In the genomic region with DNA sequence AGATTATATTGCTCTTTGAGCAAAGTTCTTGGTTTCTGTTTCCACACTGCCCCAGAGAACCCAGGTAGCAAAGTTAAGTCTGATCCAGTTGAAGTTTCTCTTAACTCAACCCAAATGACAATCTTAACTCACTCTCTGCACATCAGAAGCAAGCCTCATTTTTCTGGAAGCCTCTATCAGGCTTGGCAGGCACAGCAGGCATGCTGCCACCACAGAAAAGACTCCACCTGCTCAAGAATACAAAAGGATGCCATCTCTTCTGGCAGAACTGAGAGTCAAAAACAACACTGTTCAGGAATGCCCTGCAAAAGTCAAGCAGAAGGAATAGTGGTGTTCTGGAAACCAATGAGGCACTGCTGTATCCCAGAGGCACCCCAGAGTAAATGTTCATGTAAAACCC, we compare ENCODE assay signal across 19 mouse cellular contexts.
DNase-seq lines count a peak whose midpoint lies in the region; ATAC-seq lines count a peak whose summit lies in the region.
"Had no signal": no experiment of that assay in that cellular context is flagged by ENCODE, and none has a peak within 500 bp of the region (broad histone marks: within the 10 kb centered on the region; RNA-seq: fewer than 3 reads in every experiment).

No protein-coding gene starts in this region.

- H3K27ac ChIP-seq in intestine, embryonic 14.5 days (ENCODE audit: low read depth) = no peak overlapping the region
- H3K27ac ChIP-seq in intestine, embryonic 16.5 days (ENCODE audit: low read length) = no peak overlapping the region
- H3K27ac ChIP-seq: embryonic facial prominence, embryonic 10.5 days; forebrain, embryonic 13.5 days; hindbrain, embryonic 10.5 days; hindbrain, embryonic 14.5 days had no signal

- no peaks in the 10 kb centered on the region for H3K9me3 ChIP-seq in intestine, embryonic 14.5 days (ENCODE audit: control insufficient read depth, low read length)
- H3K9me3 ChIP-seq in intestine, embryonic 16.5 days (ENCODE audit: control insufficient read depth, low read length) = no peaks in the 10 kb centered on the region
- H3K9me3 ChIP-seq: embryonic facial prominence, embryonic 10.5 days; forebrain, embryonic 13.5 days; heart, embryonic 12.5 days; hindbrain, embryonic 10.5 days had no signal

- no peaks in the 10 kb centered on the region for H3K36me3 ChIP-seq in intestine, embryonic 14.5 days (ENCODE audit: control insufficient read depth, insufficient read depth, low read length)
- no peaks in the 10 kb centered on the region for H3K36me3 ChIP-seq in intestine, embryonic 16.5 days (ENCODE audit: control insufficient read depth, insufficient read depth, low read length)
- H3K36me3 ChIP-seq: embryonic facial prominence, embryonic 10.5 days; heart, embryonic 12.5 days; hindbrain, embryonic 10.5 days had no signal

- H3K27me3 ChIP-seq in intestine, embryonic 14.5 days (replicated peaks; ENCODE audit: control insufficient read depth, insufficient read depth, low read length) = no peaks in the 10 kb centered on the region
- no peaks in the 10 kb centered on the region for H3K27me3 ChIP-seq in intestine, embryonic 16.5 days (replicated peaks; ENCODE audit: control insufficient read depth, insufficient read depth, low read length)
- H3K27me3 ChIP-seq: CH12.LX; forebrain, embryonic 13.5 days; heart, embryonic 12.5 days had no signal

- ATAC-seq in intestine, embryonic 14.5 days (replicated peaks; ENCODE audit: low FRiP score, low TSS enrichment, low read depth) = no peak
- ATAC-seq in intestine, embryonic 16.5 days = no peak
- no peak for ATAC-seq in granulocyte monocyte progenitor cell, adult 5-6 weeks (replicated peaks; ENCODE audit: poor library complexity, severe bottlenecking)
- ATAC-seq: forebrain, embryonic 13.5 days; intestine, postnatal 0 days had no signal

- H3K4me2 ChIP-seq in intestine, embryonic 14.5 days (ENCODE audit: low read length) = no peak overlapping the region
- no peak overlapping the region for H3K4me2 ChIP-seq in intestine, embryonic 16.5 days (ENCODE audit: low read depth, low read length)
- H3K4me2 ChIP-seq: forebrain, embryonic 13.5 days; heart, embryonic 12.5 days; hindbrain, embryonic 14.5 days had no signal

- no peak overlapping the region for H3K4me3 ChIP-seq in intestine, embryonic 14.5 days (ENCODE audit: low read depth, low read length)
- H3K4me3 ChIP-seq in intestine, embryonic 16.5 days (ENCODE audit: low read length) = no peak overlapping the region
- H3K4me3 ChIP-seq: embryonic facial prominence, embryonic 10.5 days; forebrain, embryonic 13.5 days; heart, embryonic 12.5 days; hindbrain, embryonic 10.5 days had no signal

- DNase-seq in cerebellum, postnatal 25 days = peak; percentile 32 to 47
- DNase-seq in cerebellum, postnatal 4 days (ENCODE audit: low spot score in 2 of 2) = no peak
- peak; percentile 3 for DNase-seq in intestine, embryonic 14.5 days (ENCODE audit: low spot score)
- DNase-seq in Muller cell, postnatal 12 days (ENCODE audit: inconsistent ontology term) = peak; percentile 42
- DNase-seq in large intestine, adult 2 months (ENCODE audit: low read depth, low spot score) = peak; percentile 1
- DNase-seq: adrenal gland, adult 2 months; adrenal gland, postnatal 25 days; cerebellum, adult 11 months; cerebellum, adult 9-11 months; gastrocnemius, postnatal 14 days had no signal

- H3K4me1 ChIP-seq in intestine, embryonic 14.5 days (replicated peaks; ENCODE audit: control insufficient read depth, insufficient read depth, low read length) = no peaks in the 10 kb centered on the region
- no peaks in the 10 kb centered on the region for H3K4me1 ChIP-seq in intestine, embryonic 16.5 days (ENCODE audit: control insufficient read depth, insufficient read depth, low read length)
- H3K4me1 ChIP-seq: embryonic facial prominence, embryonic 10.5 days; forebrain, embryonic 13.5 days; heart, embryonic 12.5 days; hindbrain, embryonic 10.5 days had no signal

- no peak overlapping the region for H3K9ac ChIP-seq in intestine, embryonic 14.5 days (ENCODE audit: low read length)
- no peak overlapping the region for H3K9ac ChIP-seq in intestine, embryonic 16.5 days (ENCODE audit: low read depth, low read length)
- H3K9ac ChIP-seq: forebrain, embryonic 13.5 days; heart, embryonic 12.5 days; hindbrain, embryonic 14.5 days had no signal

Comparison
In these comparisons a context has a peak if more than half of its experiments do, and no peak if none do; other contexts are left out.
1. DNase-seq: peak in cerebellum, postnatal 25 days (2 of 2), intestine, embryonic 14.5 days (single experiment), Muller cell, postnatal 12 days (single experiment) and large intestine, adult 2 months (single experiment); none in cerebellum, postnatal 4 days (0 of 2).